Mouse (Mus musculus) embryonic fibroblast, embryonic 13.5 days (primary cell): ENCODE results near the gene Dnah2.

Source experiments
- CTCF ChIP-seq: IDR thresholded peaks from 2 replicates; pipeline ENCODE4 v1.5.1; 2011; ENCODE audit warnings: mild to moderate bottlenecking, control low read depth, low read length, moderate library complexity, borderline replicate concordance; ENCODE audit not compliant: insufficient read depth
- POLR2A ChIP-seq: IDR thresholded peaks from 2 replicates; pipeline ENCODE4 v1.6.1; 2011; ENCODE audit warnings: low read depth, mild to moderate bottlenecking, control low read depth, low read length, moderate library complexity

GRCm38 (mm10) chr11:69426246-69426645 is 122.7 kb downstream of the Dnah2 start:
- TF ChIP-seq CTCF = no peak
- TF ChIP-seq POLR2A = no peak
